Mouse (Mus musculus): Measurements from ENCODE around the gene Mboat2.

Mboat2 gene

GRCm38 (mm10) chr12:25011733-25012367, 181.2 kb downstream of the Mboat2 start:
- DNase-seq (ENCODE audit: low spot score in 2 of 2), result no peak

- no peak for DNase-seq (ENCODE audit: low spot score in 2 of 2)
Measured at GRCm38 (mm10) chr12:25012555-25013540, 182.2 kb downstream of the Mboat2 start.
